Mouse (Mus musculus): ENCODE data around the gene Atp23. TPM values are rescaled to one million over a fixed set of nuclear protein-coding genes. Genes with fewer than 3 reads are reported as not detected.

Gene Atp23
- polyA plus RNA-seq, 1 experiment, result 3.3 TPM

GRCm38 (mm10) chr10:126904221-126904620, 3.1 kb upstream of the Atp23 start:
- 43% methylated on average over 5 of the region's 5 CpGs for WGBS
- Histone ChIP-seq H3K27ac (ENCODE audit: control insufficient read depth, insufficient read depth, low read depth, low read length, poor library complexity) (no peak overlapping the region), H3K4me1 (ENCODE audit: control insufficient read depth, insufficient read depth, low read length) (no peaks in the 10 kb centered on the region; the same call in 1 of the 2 replicates), H3K4me3 (replicated peaks; ENCODE audit: control insufficient read depth, low read depth, low read length) (no peak overlapping the region)
- TF ChIP-seq CTCF (IDR thresholded peaks at IDR 0.05; ENCODE audit: control insufficient read depth, insufficient read depth, low read length) (no peak), POLR2A (IDR thresholded peaks at IDR 0.05; ENCODE audit: borderline replicate concordance, control insufficient read depth, low read depth, low read length) (no peak)

DNA sequence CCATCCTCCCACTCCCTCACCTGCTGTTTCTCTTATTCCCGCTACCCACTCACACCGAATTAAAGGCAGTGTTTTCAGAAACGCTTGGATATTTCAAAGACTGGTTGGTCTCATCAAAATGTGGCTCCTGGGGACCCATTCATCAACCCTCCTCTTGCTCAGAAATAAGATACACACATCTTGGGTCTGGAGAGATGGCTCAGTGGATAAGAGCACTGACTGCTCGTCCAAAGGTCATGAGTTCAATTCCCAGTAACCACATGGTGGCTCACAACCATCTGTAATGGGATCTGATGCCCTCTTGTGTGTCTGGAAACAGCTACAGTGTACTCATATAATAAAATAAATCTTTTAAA, 311 bp upstream of the Atp23 start:
- no peaks in the 10 kb centered on the region; the same call in 1 of the 2 replicates for H3K4me1 ChIP-seq (ENCODE audit: control insufficient read depth, insufficient read depth, low read length)
- TF ChIP-seq POLR2A (IDR thresholded peaks at IDR 0.05; ENCODE audit: borderline replicate concordance, control insufficient read depth, low read depth, low read length) (no peak), CTCF (IDR thresholded peaks at IDR 0.05; ENCODE audit: control insufficient read depth, insufficient read depth, low read length) (no peak)
- H3K27ac ChIP-seq (ENCODE audit: control insufficient read depth, insufficient read depth, low read depth, low read length, poor library complexity), result no peak overlapping the region
- WGBS, result 2% methylated on average over 4 of the region's 4 CpGs
- no peak overlapping the region for H3K4me3 ChIP-seq (replicated peaks; ENCODE audit: control insufficient read depth, low read depth, low read length)

GRCm38 (mm10) chr10:126895891-126896290, 5.3 kb downstream of the Atp23 start:
- Histone ChIP-seq H3K27ac (ENCODE audit: control insufficient read depth, insufficient read depth, low read depth, low read length, poor library complexity) (no peak overlapping the region), H3K4me3 (replicated peaks; ENCODE audit: control insufficient read depth, low read depth, low read length) (no peak overlapping the region), H3K4me1 (ENCODE audit: control insufficient read depth, insufficient read depth, low read length) (no peaks in the 10 kb centered on the region)
- 88% methylated on average over 6 of the region's 6 CpGs for WGBS
- TF ChIP-seq POLR2A (IDR thresholded peaks at IDR 0.05; ENCODE audit: borderline replicate concordance, control insufficient read depth, low read depth, low read length), result no peak
- 0 out of 2 replicates have a peak, but pooled peaks have one; percentile 3 for TF ChIP-seq CTCF (IDR thresholded peaks at IDR 0.05; ENCODE audit: control insufficient read depth, insufficient read depth, low read length)

GRCm38 (mm10) chr10:126894061-126894460, 7.1 kb downstream of the Atp23 start:
- Histone ChIP-seq H3K4me1 (ENCODE audit: control insufficient read depth, insufficient read depth, low read length) (no peaks in the 10 kb centered on the region), H3K4me3 (replicated peaks; ENCODE audit: control insufficient read depth, low read depth, low read length) (no peak overlapping the region), H3K27ac (ENCODE audit: control insufficient read depth, insufficient read depth, low read depth, low read length, poor library complexity) (no peak overlapping the region)
- 92% methylated on average over 15 of the region's 15 CpGs for WGBS
- TF ChIP-seq CTCF (IDR thresholded peaks at IDR 0.05; ENCODE audit: control insufficient read depth, insufficient read depth, low read length) (no peak), POLR2A (IDR thresholded peaks at IDR 0.05; ENCODE audit: borderline replicate concordance, control insufficient read depth, low read depth, low read length) (no peak)

DNA sequence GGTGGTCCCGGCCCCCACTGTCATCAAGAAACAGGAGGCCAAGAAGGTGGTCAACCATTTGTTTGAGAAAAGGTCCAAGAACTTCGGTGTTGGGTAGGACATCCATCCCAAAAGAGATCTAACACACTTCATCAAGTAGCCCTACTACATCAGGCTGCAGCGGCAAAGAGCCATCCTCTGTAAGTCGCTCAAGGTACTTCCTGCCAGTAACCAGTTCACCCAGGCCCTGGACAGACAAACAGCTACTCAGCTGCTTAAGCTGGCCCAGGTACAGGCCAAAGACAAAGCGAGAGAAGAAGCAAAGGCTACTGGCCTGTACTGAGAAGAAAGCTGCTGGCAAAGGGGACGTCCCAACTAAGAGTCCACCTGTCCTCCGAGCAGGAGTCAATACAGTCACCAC, 8.0 kb downstream of the Atp23 start:
- Histone ChIP-seq H3K27ac (ENCODE audit: control insufficient read depth, insufficient read depth, low read depth, low read length, poor library complexity) (no peak overlapping the region), H3K4me1 (ENCODE audit: control insufficient read depth, insufficient read depth, low read length) (no peaks in the 10 kb centered on the region), H3K4me3 (replicated peaks; ENCODE audit: control insufficient read depth, low read depth, low read length) (no peak overlapping the region)
- WGBS, result 89% methylated on average over 7 of the region's 7 CpGs
- TF ChIP-seq POLR2A (IDR thresholded peaks at IDR 0.05; ENCODE audit: borderline replicate concordance, control insufficient read depth, low read depth, low read length) (no peak), CTCF (IDR thresholded peaks at IDR 0.05; ENCODE audit: control insufficient read depth, insufficient read depth, low read length) (no peak)

DNA sequence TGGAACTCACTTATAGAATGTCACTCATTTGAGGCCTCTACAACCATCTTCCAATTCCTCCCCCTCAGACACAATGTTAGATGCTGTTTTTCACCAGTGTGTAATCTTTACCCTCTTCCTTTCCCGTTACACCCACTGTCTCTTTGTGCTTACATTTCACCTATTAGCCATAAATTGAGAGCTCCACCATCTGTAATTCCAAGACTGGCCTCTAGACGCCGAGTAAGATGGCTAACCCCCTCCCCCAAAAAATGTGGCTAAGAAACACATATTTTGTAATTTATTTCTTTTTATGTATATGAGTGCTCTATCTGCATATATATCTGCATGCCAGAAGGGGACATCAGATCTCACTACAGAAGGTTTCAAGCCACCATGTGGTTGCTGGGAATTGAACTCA, 27.4 kb downstream of the Atp23 start:
- Histone ChIP-seq H3K27ac (ENCODE audit: control insufficient read depth, insufficient read depth, low read depth, low read length, poor library complexity) (no peak overlapping the region), H3K4me3 (replicated peaks; ENCODE audit: control insufficient read depth, low read depth, low read length) (no peak overlapping the region), H3K4me1 (ENCODE audit: control insufficient read depth, insufficient read depth, low read length) (no peaks in the 10 kb centered on the region)
- 85% methylated on average over 3 of the region's 3 CpGs for WGBS
- TF ChIP-seq POLR2A (IDR thresholded peaks at IDR 0.05; ENCODE audit: borderline replicate concordance, control insufficient read depth, low read depth, low read length) (no peak), CTCF (IDR thresholded peaks at IDR 0.05; ENCODE audit: control insufficient read depth, insufficient read depth, low read length) (no peak)

DNA sequence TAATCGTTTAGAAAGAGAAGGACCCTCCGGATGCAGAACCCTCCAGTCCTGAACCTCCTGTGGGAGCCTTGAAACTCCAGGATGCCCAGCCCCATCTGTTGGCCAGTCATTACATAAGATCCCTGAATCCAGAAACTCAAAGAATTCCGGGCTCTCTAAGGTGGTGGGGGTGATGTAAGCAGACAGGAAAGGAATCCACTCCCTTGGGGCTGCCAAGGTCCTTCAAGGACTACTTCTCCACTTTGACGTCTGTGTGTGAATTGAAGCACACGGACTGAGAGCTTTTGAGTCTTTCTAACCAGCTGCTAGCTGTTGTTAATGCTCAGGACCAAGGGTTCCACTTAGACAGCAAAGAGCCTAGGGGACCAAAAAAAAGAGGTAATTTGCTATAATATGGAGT, 28.9 kb downstream of the Atp23 start:
- Histone ChIP-seq H3K27ac (ENCODE audit: control insufficient read depth, insufficient read depth, low read depth, low read length, poor library complexity) (no peak overlapping the region), H3K4me1 (ENCODE audit: control insufficient read depth, insufficient read depth, low read length) (no peaks in the 10 kb centered on the region), H3K4me3 (replicated peaks; ENCODE audit: control insufficient read depth, low read depth, low read length) (no peak overlapping the region)
- 78% methylated on average over 5 of the region's 5 CpGs for WGBS
- no peak for TF ChIP-seq CTCF (IDR thresholded peaks at IDR 0.05; ENCODE audit: control insufficient read depth, insufficient read depth, low read length)
- no peak for TF ChIP-seq POLR2A (IDR thresholded peaks at IDR 0.05; ENCODE audit: borderline replicate concordance, control insufficient read depth, low read depth, low read length)

- 0 out of 2 replicates have a peak, but pooled peaks have one; percentile 20 for TF ChIP-seq POLR2A (IDR thresholded peaks at IDR 0.05; ENCODE audit: borderline replicate concordance, control insufficient read depth, low read depth, low read length)
- peak; percentile 92 for TF ChIP-seq CTCF (IDR thresholded peaks at IDR 0.05; ENCODE audit: control insufficient read depth, insufficient read depth, low read length)
- Histone ChIP-seq H3K4me1 (ENCODE audit: control insufficient read depth, insufficient read depth, low read length) (no peaks in the 10 kb centered on the region), H3K27ac (ENCODE audit: control insufficient read depth, insufficient read depth, low read depth, low read length, poor library complexity) (no peak overlapping the region), H3K4me3 (replicated peaks; ENCODE audit: control insufficient read depth, low read depth, low read length) (no peak overlapping the region)
- 15% methylated on average over 23 of the region's 23 CpGs for WGBS
Measured at GRCm38 (mm10) chr10:126869372-126870318, 31.5 kb downstream of the Atp23 start.

Measured in bone marrow, adult 2 months (tissue).